Mouse (Mus musculus) G1E (cell line): ENCODE results near the gene Slc24a3.

Experiments used
- CTCF ChIP-seq: IDR thresholded peaks from 2 replicates; pipeline ENCODE4 v1.5.1; 2012; ENCODE audit warnings: low read depth, low read length, inconsistent platforms, mixed read lengths
- POLR2AphosphoS5 ChIP-seq: IDR thresholded peaks from 2 replicates; pipeline ENCODE4 v1.6.1; 2012; ENCODE audit warnings: low read depth, low read length, inconsistent platforms; ENCODE audit not compliant: insufficient replicate concordance

GRCm38 (mm10) chr2:145161046-145161700, 6.4 kb upstream of the Slc24a3 start:
- no peak for TF ChIP-seq CTCF
- no peak for TF ChIP-seq POLR2AphosphoS5
